In genomic region chr17:35046681-35047455, GRCm38 (mm10) we compare ENCODE assay signal across 7 mouse cellular contexts. TPM values are rescaled to one million over a fixed set of nuclear protein-coding genes. Genes with fewer than 3 reads are reported as not detected.
A peak's percentile ranks its signal among the peaks of the same experiment; 100 is the strongest.
DNase-seq lines count a peak whose midpoint lies in the region; ATAC-seq and TF ChIP-seq lines count a peak whose summit lies in the region.

Gene Msh5, minus strand, starts transcription at chr17:35046745.

- H3K9me3 ChIP-seq in embryonic facial prominence, embryonic 12.5 days = no peaks in the 10 kb centered on the region
- H3K9me3 ChIP-seq in limb, embryonic 13.5 days = no peaks in the 10 kb centered on the region
- H3K9me3 ChIP-seq in midbrain, embryonic 16.5 days (replicated peaks; ENCODE audit: control insufficient read depth, low read length, poor library complexity, severe bottlenecking) = no peaks in the 10 kb centered on the region

- H3K4me3 ChIP-seq in embryonic facial prominence, embryonic 12.5 days = peak within 1 kb of the TSS; percentile 55
- H3K4me3 ChIP-seq in kidney, adult 2 months (ENCODE audit: insufficient read depth, low read depth, low read length) = peak within 1 kb of the TSS; percentile 47
- peak within 1 kb of the TSS; percentile 61 for H3K4me3 ChIP-seq in limb, embryonic 13.5 days
- peak within 1 kb of the TSS; percentile 67 for H3K4me3 ChIP-seq in midbrain, embryonic 16.5 days (ENCODE audit: low read depth, low read length)

- WGBS in embryonic facial prominence, embryonic 12.5 days = 3% methylated on average over 33 of the region's 33 CpGs
- under 1% methylated on average over 33 of the region's 33 CpGs for WGBS in kidney, adult 2 months
- 2% methylated on average over 33 of the region's 33 CpGs for WGBS in limb, embryonic 13.5 days
- 3% methylated on average over 33 of the region's 33 CpGs for whole genome bisulfite sequencing in midbrain, embryonic 16.5 days

- H3K4me1 ChIP-seq in embryonic facial prominence, embryonic 12.5 days = peaks cover 33% of the 10 kb centered on the region
- peaks cover 15% of the 10 kb centered on the region for H3K4me1 ChIP-seq in kidney, adult 2 months (ENCODE audit: control insufficient read depth, insufficient read depth, low read length)
- H3K4me1 ChIP-seq in limb, embryonic 13.5 days = peaks cover 50% of the 10 kb centered on the region
- H3K4me1 ChIP-seq in midbrain, embryonic 16.5 days (ENCODE audit: control insufficient read depth, insufficient read depth, low read length) = peaks cover 11% of the 10 kb centered on the region

- peak within 1 kb of the TSS; percentile 85 for H3K9ac ChIP-seq in embryonic facial prominence, embryonic 12.5 days
- H3K9ac ChIP-seq in limb, embryonic 13.5 days = peak within 1 kb of the TSS; percentile 90
- H3K9ac ChIP-seq in midbrain, embryonic 16.5 days (ENCODE audit: low read depth, low read length) = peak within 1 kb of the TSS; percentile 86

- peak; percentile 95 for DNase-seq in adrenal gland, postnatal 25 days
- DNase-seq in heart, adult 18-20 months = peak; percentile 97 to 98
- peak; percentile 99 for DNase-seq in kidney, adult 2 months
- peak; percentile 95 to 98 for DNase-seq in spleen, postnatal 10 days (ENCODE audit: low spot score in 2 of 2)

- peak within 1 kb of the TSS; percentile 86 for H3K27ac ChIP-seq in embryonic facial prominence, embryonic 12.5 days
- peak within 1 kb of the TSS; percentile 94 for H3K27ac ChIP-seq in kidney, adult 2 months (ENCODE audit: insufficient read depth, low read depth, low read length)
- H3K27ac ChIP-seq in limb, embryonic 13.5 days = peak within 1 kb of the TSS; percentile 87
- H3K27ac ChIP-seq in midbrain, embryonic 16.5 days (ENCODE audit: low read length) = peak within 1 kb of the TSS; percentile 64

- ATAC-seq in embryonic facial prominence, embryonic 12.5 days (ENCODE audit: insufficient number of reproducible peaks, insufficient read depth, low FRiP score, low TSS enrichment) = peak; percentile 91
- peak; percentile 97 for ATAC-seq in limb, embryonic 13.5 days (ENCODE audit: low FRiP score, low read depth)
- ATAC-seq in midbrain, embryonic 16.5 days = peak; percentile 99

- no peaks in the 10 kb centered on the region for H3K36me3 ChIP-seq in embryonic facial prominence, embryonic 12.5 days
- H3K36me3 ChIP-seq in kidney, adult 2 months (ENCODE audit: control insufficient read depth, insufficient read depth, low read length) = no peaks in the 10 kb centered on the region
- no peaks in the 10 kb centered on the region for H3K36me3 ChIP-seq in limb, embryonic 13.5 days
- H3K36me3 ChIP-seq in midbrain, embryonic 16.5 days (ENCODE audit: control insufficient read depth, insufficient read depth, low read length) = no peaks in the 10 kb centered on the region

- H3K4me2 ChIP-seq in embryonic facial prominence, embryonic 12.5 days (replicated peaks) = peak within 1 kb of the TSS; percentile 96
- peak within 1 kb of the TSS; percentile 96 for H3K4me2 ChIP-seq in limb, embryonic 13.5 days (replicated peaks)
- peak within 1 kb of the TSS; percentile 100 for H3K4me2 ChIP-seq in midbrain, embryonic 16.5 days (ENCODE audit: low read length)

- no peak for TF ChIP-seq CTCF in kidney, adult 2 months (conservative IDR thresholded peaks at IDR 0.05; ENCODE audit: insufficient read depth, insufficient read length, low read depth, low read length)

- TF ChIP-seq POLR2A in kidney, adult 2 months (IDR thresholded peaks at IDR 0.05; ENCODE audit: low read depth, low read length) = no peak

- no peaks in the 10 kb centered on the region for H3K27me3 ChIP-seq in embryonic facial prominence, embryonic 12.5 days
- H3K27me3 ChIP-seq in kidney, adult 2 months (replicated peaks; ENCODE audit: control insufficient read depth, insufficient read depth, low read length) = no peaks in the 10 kb centered on the region
- no peaks in the 10 kb centered on the region for H3K27me3 ChIP-seq in limb, embryonic 13.5 days
- no peaks in the 10 kb centered on the region for H3K27me3 ChIP-seq in midbrain, embryonic 16.5 days (ENCODE audit: control insufficient read depth, insufficient read depth, low read depth, low read length)

RNA-seq across cellular contexts. Expression of gene Msh5, which starts in this region (rescaled TPM):
- 1.3 and 1.6 TPM in 2 replicates for total RNA-seq in adrenal gland, postnatal 25 days (2021)
- 3.7 and 4.2 TPM in 2 replicates for polyA plus RNA-seq in embryonic facial prominence, embryonic 12.5 days (2016; fragmentation: Nextera tagmentation; extraction: Ambion mirVana)
- total RNA-seq in heart, adult 18-20 months (2021) = not detected
- 1.6 and 2.4 TPM in 2 replicates for polyA plus RNA-seq in kidney, adult 2 months (2012; rRNA removed)
- 2.6 and 4.6 TPM in 2 replicates for polyA plus RNA-seq in limb, embryonic 13.5 days (2015; fragmentation: Nextera tagmentation; extraction: Ambion mirVana)
- 1.9 and 2.4 TPM in 2 replicates for polyA plus RNA-seq in midbrain, embryonic 16.5 days (2015; fragmentation: Nextera tagmentation; extraction: Ambion mirVana)

Comparison
In these comparisons a context has a peak if more than half of its experiments do, and no peak if none do; other contexts are left out.
1. Peak in every context shown above with its lines: DNase-seq, ATAC-seq, H3K4me3 ChIP-seq and H3K27ac ChIP-seq.
2. Peak in DNase-seq in heart, adult 18-20 months; RNA of the gene not detected or under 1 TPM.